Mouse (Mus musculus): ENCODE measurements around the gene Kif21b. TPM values are rescaled to one million over a fixed set of nuclear protein-coding genes. Genes with fewer than 3 reads are reported as not detected.

Kif21b gene
- polyA plus RNA-seq, 1 experiment from 2014 or later = 15.5 TPM

DNA sequence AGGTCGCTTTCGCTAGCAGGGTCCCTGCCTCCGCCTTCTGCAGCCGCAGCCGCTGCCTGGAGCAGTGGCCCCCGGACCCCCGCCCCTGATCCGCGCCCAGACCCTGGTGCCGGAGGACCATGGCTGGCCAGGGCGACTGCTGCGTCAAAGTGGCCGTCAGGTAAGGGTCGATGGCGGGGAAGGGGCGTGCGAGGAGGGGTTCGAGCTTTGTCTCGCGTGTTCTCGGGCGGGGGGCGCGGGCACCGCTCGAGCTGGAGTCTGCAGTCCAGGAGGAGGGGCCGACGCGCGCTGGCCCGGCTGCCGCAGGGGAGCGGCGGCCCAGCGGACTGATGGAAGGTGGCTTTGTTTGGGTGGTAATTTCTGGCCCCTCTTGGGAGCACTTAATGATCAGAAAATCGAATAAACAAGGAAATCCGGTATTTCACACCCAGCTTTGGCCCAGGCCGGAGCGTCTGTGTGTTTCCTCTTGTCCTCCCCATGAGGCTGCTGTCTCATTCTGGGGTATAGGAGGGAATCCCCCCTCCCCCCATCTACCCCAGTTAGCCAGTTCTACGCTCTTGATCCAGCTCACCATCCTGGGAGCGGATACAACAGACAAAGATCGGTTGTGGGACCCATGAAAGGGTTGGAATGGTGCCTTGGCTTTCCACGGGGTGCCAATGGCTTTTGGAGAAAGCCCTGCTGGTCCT lies 558 bp downstream of the Kif21b start:
- WGBS = under 1% methylated on average over 43 of the region's 43 CpGs
- H3K9me3 ChIP-seq = no peaks in the 10 kb centered on the region
- peaks cover 55% of the 10 kb centered on the region for H3K27me3 ChIP-seq (ENCODE audit: insufficient read depth, poor library complexity, severe bottlenecking)
- H3K4me3 ChIP-seq = peak overlapping the region; percentile 73
- H3K4me1 ChIP-seq (replicated peaks) = peaks cover 92% of the 10 kb centered on the region
- no peaks in the 10 kb centered on the region for H3K36me3 ChIP-seq
- no peak for DNase-seq (ENCODE audit: low spot score)
- peak overlapping the region; percentile 92 for H3K27ac ChIP-seq

DNA sequence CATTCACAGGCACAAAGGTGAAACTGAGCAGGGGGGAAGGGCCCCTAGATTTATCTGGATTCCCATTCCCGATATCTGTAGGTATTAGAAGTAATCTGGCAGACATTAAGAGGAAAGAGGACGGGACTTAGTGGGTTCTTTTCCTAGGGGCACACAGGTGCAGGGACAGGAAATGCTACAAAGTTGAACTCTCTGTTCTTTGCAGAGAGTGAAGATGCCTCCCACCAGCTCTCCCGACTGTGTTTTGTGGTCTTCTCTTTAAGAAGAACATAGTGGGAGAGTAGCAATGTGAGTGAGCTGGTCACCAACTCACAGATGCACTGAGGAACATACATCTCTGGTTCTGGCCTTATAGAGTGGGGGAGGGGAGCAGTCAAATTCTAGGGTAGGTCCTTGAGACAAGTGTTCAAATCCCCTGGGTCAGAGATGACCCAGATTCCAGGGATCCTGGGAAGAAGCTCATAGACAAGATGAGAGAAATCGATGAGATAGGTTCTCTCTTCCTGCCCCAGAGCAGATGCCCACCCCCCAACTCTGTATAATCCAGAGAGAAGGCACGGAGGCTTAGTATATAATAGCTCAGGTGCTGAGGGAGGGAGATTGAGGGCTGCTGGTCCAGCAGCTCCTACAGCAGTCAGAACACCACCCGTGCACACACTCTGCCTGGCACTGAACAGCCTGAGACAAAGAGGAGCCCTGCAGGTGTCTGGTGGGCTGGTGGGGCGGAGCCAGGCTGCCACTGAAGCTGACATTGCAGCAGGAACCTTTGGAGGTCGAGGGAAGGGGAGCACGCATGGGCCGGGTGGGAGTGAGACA lies 1.4 kb downstream of the Kif21b start:
- H3K27ac ChIP-seq = peak overlapping the region; percentile 92
- H3K9me3 ChIP-seq = no peaks in the 10 kb centered on the region
- H3K4me1 ChIP-seq (replicated peaks) = peaks cover 98% of the 10 kb centered on the region
- no peaks in the 10 kb centered on the region for H3K36me3 ChIP-seq
- H3K4me3 ChIP-seq = peak overlapping the region; percentile 73
- no peak for DNase-seq (ENCODE audit: low spot score)
- 32% methylated on average over 10 of the region's 10 CpGs for WGBS
- H3K27me3 ChIP-seq (ENCODE audit: insufficient read depth, poor library complexity, severe bottlenecking) = peaks cover 55% of the 10 kb centered on the region

DNA sequence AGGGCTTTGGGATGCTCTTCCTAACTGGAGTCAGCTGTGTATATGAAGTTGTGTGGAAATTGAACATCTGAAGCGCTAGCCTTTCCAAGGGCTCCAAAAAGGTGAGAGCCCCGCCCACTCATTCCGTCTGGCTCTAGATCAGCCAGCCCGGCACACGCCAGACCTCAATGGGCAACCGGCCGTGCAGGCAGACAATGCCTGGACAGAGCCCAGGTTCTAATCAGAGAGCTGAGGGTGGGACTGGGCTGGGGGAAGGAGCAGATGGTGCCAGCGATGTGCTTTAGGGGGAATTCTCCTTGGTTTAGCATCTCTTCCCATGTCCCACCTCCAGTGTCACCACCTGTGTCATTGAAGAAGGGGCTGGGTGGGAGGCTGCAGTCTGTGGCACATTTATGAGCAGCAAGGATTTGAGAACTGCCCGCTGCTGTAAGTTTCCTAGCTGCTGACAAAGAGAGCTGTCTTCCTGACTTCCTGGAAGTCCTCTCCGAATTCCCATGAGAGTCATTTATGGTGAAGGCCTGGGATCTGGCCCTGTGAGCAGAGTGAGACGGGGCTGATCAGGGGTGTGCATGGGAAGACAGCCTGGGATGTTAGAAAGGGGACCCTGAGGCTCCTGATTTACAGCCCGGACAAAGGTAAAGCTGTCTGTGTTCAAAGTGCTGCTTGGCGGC lies 2.5 kb downstream of the Kif21b start:
- WGBS = 43% methylated on average over 13 of the region's 13 CpGs
- peaks cover 99% of the 10 kb centered on the region for H3K4me1 ChIP-seq (replicated peaks)
- H3K27me3 ChIP-seq (ENCODE audit: insufficient read depth, poor library complexity, severe bottlenecking) = peaks cover 54% of the 10 kb centered on the region
- H3K4me3 ChIP-seq = peak overlapping the region; percentile 73
- no peaks in the 10 kb centered on the region for H3K36me3 ChIP-seq
- peak overlapping the region; percentile 92 for H3K27ac ChIP-seq
- no peak for DNase-seq (ENCODE audit: low spot score)
- no peaks in the 10 kb centered on the region for H3K9me3 ChIP-seq

DNA sequence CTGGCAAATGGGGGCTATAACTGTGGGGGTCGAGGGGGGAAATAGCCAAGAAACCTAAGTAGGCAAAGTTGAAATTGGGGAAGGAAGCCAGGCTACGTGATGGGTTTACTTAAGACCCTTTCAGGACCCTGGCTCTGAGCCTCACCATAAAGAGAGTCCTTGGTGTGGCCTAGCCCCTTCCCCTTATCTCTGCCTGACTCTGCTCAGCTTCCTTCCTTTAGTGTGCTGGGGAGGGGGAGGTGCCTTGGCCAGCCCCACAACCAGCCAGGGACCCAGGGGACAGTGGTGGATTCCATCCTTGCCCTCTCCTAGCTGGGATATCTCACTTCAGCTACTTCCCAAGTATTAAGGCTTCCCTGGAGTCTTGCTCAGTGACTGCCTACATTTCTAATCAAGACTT lies 3.4 kb downstream of the Kif21b start:
- H3K4me1 ChIP-seq (replicated peaks) = peaks cover 99% of the 10 kb centered on the region
- H3K9me3 ChIP-seq = no peaks in the 10 kb centered on the region
- peaks cover 49% of the 10 kb centered on the region for H3K27me3 ChIP-seq (ENCODE audit: insufficient read depth, poor library complexity, severe bottlenecking)
- WGBS = 73% methylated on average over 2 of the region's 2 CpGs
- H3K27ac ChIP-seq = no peak overlapping the region
- no peak for DNase-seq (ENCODE audit: low spot score)
- H3K4me3 ChIP-seq = no peak overlapping the region; the same call in 1 of the 2 replicates
- no peaks in the 10 kb centered on the region for H3K36me3 ChIP-seq

DNA sequence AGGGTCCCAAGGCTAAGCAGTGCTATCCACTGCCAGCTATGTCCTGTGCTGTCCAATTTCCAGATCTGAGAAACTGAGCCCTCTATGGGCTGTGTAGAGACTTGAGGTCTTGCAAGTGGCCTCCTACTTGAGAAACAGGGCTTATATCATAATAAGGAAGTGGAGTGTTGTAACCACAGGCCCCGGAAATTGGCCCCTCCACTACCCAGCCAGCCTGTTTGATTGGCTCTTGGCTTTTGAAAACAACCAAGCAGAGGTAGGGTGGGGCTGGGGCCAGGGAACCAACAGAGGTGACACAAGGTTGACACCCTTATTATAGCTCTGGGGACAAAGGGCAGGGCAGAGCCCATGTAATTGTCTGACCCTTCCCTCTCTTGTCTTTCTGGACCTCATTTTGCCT lies 3.9 kb downstream of the Kif21b start:
- Histone ChIP-seq H3K36me3 (no peaks in the 10 kb centered on the region), H3K4me1 (replicated peaks) (peaks cover 100% of the 10 kb centered on the region), H3K9me3 (no peaks in the 10 kb centered on the region), H3K27me3 (ENCODE audit: insufficient read depth, poor library complexity, severe bottlenecking) (peaks cover 46% of the 10 kb centered on the region), H3K27ac (no peak overlapping the region), H3K4me3 (no peak overlapping the region; the same call in 1 of the 2 replicates)
- WGBS = 54% methylated on average over 1 of the region's 1 CpGs
- DNase-seq (ENCODE audit: low spot score) = no peak

DNA sequence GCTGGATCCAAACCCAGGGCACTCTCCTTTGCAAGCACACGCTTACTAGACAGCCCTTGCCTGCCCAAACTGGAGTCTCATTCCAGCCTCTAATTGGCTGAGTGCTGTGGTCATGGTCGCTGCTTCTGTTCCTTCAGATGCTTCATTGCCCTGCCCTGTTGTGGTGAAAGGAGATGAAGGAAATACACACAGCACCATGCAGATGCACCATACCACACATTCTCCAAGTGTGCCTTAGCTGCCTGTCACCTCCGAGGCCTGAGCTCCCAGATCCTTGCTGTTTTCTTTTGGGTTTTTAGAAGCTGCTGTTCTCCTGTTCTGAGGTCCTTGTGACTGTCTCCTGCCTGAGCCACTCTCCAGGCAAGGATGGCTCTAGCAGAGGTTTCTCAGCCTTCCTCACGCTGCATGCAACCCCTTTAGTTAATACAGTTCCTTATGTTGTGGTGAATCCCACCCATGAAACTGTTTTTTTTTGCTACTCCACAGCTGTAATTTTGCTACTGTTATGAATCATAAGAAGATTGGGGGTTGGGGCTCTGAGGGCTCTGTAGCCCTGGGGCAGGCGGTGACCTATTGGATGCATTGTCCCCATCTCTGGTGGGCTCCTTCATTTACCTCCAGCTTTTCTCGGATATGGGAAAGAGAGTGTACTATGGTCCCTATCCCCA lies 4.7 kb downstream of the Kif21b start:
- Histone ChIP-seq H3K9me3 (no peaks in the 10 kb centered on the region), H3K27ac (peak overlapping the region; percentile 46; the same call in 1 of the 2 replicates), H3K4me3 (no peak overlapping the region), H3K36me3 (no peaks in the 10 kb centered on the region), H3K27me3 (ENCODE audit: insufficient read depth, poor library complexity, severe bottlenecking) (peaks cover 38% of the 10 kb centered on the region), H3K4me1 (replicated peaks) (peaks cover 100% of the 10 kb centered on the region)
- no peak for DNase-seq (ENCODE audit: low spot score)
- WGBS = 64% methylated on average over 6 of the region's 6 CpGs

DNA sequence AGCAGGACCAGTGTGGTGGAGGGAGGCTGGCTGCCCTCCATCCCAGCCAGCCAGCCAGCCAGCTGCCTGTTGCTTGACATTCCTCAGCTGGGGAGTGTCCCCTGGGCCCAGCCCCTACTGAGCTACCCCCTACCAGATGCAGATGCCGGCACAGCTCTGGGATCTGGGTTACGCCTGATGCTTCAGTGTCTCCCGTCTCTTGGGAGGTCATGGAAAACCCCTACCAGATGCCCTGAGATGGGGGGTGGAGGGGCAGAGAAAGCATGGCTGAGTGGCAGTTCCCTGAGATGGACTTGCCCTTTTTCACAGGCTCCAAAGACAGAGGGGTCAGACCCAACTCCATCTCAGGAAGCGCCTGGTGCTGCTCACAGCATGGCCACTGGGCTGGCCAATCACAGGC lies 5.4 kb downstream of the Kif21b start:
- H3K27me3 ChIP-seq (ENCODE audit: insufficient read depth, poor library complexity, severe bottlenecking) = peaks cover 42% of the 10 kb centered on the region
- H3K4me1 ChIP-seq (replicated peaks) = peaks cover 100% of the 10 kb centered on the region
- no peak overlapping the region for H3K27ac ChIP-seq
- no peaks in the 10 kb centered on the region for H3K36me3 ChIP-seq
- no peak for DNase-seq (ENCODE audit: low spot score)
- WGBS = 28% methylated on average over 4 of the region's 4 CpGs
- no peak overlapping the region for H3K4me3 ChIP-seq
- H3K9me3 ChIP-seq = no peaks in the 10 kb centered on the region

DNA sequence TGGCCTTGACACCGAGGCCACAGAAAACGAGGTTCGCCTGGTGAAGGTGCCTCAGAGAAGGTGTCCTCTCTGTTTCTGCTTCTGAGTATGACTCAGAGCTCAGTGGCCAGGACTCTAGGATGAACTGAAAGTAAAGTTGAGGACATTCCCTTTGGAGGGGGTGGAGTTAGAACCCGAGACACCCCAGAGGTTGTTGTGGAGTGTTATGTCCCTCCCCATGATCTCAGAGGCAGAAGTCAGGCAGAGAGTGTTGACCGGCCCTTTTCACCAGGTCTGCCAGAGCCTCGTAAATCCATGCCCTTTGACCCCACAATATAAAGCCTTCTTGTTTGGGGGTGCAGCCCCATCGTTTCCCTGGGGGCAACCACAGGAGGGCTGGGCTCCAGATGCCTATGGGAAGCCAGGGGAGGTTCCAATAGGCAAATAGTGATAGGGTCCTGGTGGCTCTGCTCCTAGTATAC lies 5.9 kb downstream of the Kif21b start:
- Histone ChIP-seq H3K4me1 (replicated peaks) (peaks cover 100% of the 10 kb centered on the region), H3K36me3 (no peaks in the 10 kb centered on the region), H3K27me3 (ENCODE audit: insufficient read depth, poor library complexity, severe bottlenecking) (peaks cover 41% of the 10 kb centered on the region), H3K9me3 (no peaks in the 10 kb centered on the region), H3K27ac (peak overlapping the region; percentile 60; the same call in 1 of the 2 replicates), H3K4me3 (no peak overlapping the region)
- DNase-seq (ENCODE audit: low spot score) = no peak
- 21% methylated on average over 7 of the region's 7 CpGs for WGBS

DNA sequence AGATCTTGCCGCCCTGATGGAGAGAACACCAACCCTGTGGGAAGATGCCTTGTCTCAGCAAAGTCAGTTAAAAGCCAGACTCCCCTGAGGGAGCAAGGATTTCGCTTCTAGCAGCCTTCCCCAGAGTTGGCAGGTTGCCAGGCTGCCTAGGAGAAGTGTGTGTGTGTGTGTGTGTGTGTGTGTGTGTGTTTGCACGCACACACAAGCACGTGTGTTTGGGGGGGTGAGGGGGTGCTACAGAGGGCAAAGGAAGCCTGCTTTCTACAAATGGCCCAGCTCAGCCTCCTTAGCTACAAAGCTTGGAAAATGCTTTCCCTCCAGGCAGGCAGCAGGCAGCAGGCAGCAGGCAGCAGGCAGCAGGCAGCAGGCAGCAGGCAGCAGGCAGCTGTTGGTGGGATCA lies 6.4 kb downstream of the Kif21b start:
- Histone ChIP-seq H3K27ac (peak overlapping the region; percentile 60), H3K4me1 (replicated peaks) (peaks cover 100% of the 10 kb centered on the region), H3K36me3 (no peaks in the 10 kb centered on the region), H3K9me3 (no peaks in the 10 kb centered on the region), H3K4me3 (0 out of 2 replicates have a peak overlapping the region, but pooled peaks have one; percentile 6), H3K27me3 (ENCODE audit: insufficient read depth, poor library complexity, severe bottlenecking) (peaks cover 36% of the 10 kb centered on the region)
- WGBS = 7% methylated on average over 4 of the region's 4 CpGs
- DNase-seq (ENCODE audit: low spot score) = no peak

DNA sequence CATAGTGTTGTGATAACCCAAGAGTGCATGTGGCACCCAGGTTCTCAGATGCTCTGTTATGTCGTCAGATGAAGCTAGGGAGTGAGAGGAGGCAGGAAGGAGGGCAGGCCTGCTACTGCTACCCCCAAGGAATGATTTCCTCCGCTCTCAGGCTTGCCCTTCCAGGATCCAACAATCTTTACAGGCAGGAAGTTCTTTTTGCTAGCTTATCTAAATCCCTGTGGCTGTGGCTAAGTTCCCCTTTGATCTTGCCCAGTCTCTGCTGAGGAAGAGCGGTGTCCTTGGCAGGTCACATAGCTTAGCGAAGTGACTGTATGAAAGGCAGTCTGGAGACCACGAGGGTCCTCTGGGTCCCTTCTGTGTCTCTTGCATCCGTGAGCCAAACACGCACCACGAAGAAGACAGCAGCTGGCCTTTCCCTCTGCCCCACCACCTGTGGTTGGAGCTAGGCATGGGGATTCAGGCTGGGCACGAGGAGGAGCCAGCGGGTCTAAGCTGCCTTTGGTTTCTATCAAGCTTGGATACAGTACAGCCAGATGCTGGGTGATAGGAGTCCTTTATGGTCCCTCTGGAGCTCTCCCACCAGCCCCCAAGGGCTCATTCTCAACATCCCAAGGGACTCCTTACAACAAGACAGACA lies 7.1 kb downstream of the Kif21b start:
- peaks cover 29% of the 10 kb centered on the region for H3K27me3 ChIP-seq (ENCODE audit: insufficient read depth, poor library complexity, severe bottlenecking)
- no peak for DNase-seq (ENCODE audit: low spot score)
- H3K4me3 ChIP-seq = peak overlapping the region; percentile 6; the same call in 1 of the 2 replicates
- peaks cover 100% of the 10 kb centered on the region for H3K4me1 ChIP-seq (replicated peaks)
- H3K9me3 ChIP-seq = no peaks in the 10 kb centered on the region
- 41% methylated on average over 10 of the region's 10 CpGs for WGBS
- H3K27ac ChIP-seq = peak overlapping the region; percentile 60
- no peaks in the 10 kb centered on the region for H3K36me3 ChIP-seq

DNA sequence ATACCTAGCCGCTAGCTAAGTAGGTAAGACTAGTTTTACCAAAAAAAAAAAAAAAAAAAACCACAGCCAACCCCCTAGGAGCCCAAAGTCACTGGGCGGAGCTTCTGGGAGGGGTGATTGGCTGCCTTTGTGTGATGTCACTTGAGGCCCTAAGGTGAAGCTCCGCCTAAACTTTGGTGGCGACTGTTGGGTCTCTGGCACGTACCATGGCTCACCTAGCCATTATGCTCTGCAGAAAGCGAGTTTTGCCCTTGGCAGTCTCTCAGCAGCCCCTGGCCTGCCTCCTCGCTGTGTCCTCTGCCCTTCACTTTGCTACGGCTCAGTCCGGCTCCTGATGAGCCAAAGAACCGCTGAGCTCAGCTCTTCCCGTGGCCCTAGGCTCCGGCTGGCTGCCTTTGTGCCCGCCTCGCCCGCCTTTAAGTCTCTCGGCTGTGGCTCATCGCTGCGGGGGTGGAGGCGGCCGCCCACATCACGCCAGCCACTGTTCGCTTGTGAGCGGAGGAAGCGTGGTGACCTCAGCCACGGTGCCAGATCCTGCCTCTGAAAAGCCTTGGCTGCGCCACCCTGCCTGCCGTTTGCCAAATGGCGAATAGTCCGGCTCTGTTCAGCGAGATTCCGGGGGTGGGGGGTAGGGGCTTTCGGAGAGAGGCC lies 8.9 kb downstream of the Kif21b start:
- peaks cover 97% of the 10 kb centered on the region for H3K4me1 ChIP-seq (replicated peaks)
- peaks cover 8% of the 10 kb centered on the region for H3K36me3 ChIP-seq
- DNase-seq (ENCODE audit: low spot score) = peak; percentile 75
- H3K27me3 ChIP-seq (ENCODE audit: insufficient read depth, poor library complexity, severe bottlenecking) = peaks cover 12% of the 10 kb centered on the region; the same call in 1 of the 2 replicates
- H3K27ac ChIP-seq = peak overlapping the region; percentile 96
- under 1% methylated on average over 32 of the region's 32 CpGs for WGBS
- peak overlapping the region; percentile 67 for H3K4me3 ChIP-seq
- H3K9me3 ChIP-seq = no peaks in the 10 kb centered on the region
